Mouse (Mus musculus) hindbrain, embryonic 10.5 days (tissue): ENCODE measurements around the gene Iffo2. TPM values are rescaled to one million over a fixed set of nuclear protein-coding genes. Genes with fewer than 3 reads are reported as not detected.

Experiments used
- DNase-seq: peaks from one replicate; pipeline ENCODE4 v3.0.0-alpha.2; 2017; ENCODE audit warnings: low spot score
- H3K27ac ChIP-seq: fragments of 300-500 bp; sonication (generic); 2 replicates; pipeline ENCODE4 v1.5.1; 2016; ENCODE audit warnings: mild to moderate bottlenecking, moderate library complexity
- H3K27me3 ChIP-seq: fragments of 300-500 bp; sonication (generic); 2 replicates; pipeline ENCODE4 v1.6.1; 2016; ENCODE audit warnings: mild to moderate bottlenecking; ENCODE audit not compliant: poor library complexity, insufficient read depth, severe bottlenecking
- H3K36me3 ChIP-seq: fragments of 300-500 bp; sonication (generic); 2 replicates; pipeline ENCODE4 v1.6.1; 2016; ENCODE audit warnings: mild to moderate bottlenecking, moderate library complexity
- H3K4me1 ChIP-seq: fragments of 300-500 bp; sonication (generic); replicated peaks from 2 replicates; pipeline ENCODE4 v1.6.1; 2016; ENCODE audit warnings: mild to moderate bottlenecking
- H3K4me3 ChIP-seq: fragments of 300-500 bp; sonication (generic); 2 replicates; pipeline ENCODE4 v1.5.1; 2016; ENCODE audit warnings: mild to moderate bottlenecking, moderate library complexity
- H3K9me3 ChIP-seq: fragments of 300-500 bp; sonication (generic); 2 replicates; pipeline ENCODE4 v1.6.1; 2016; ENCODE audit warnings: mild to moderate bottlenecking, moderate library complexity
- WGBS: fragments of 180-500 bp; shearing (Covaris S2); methylation state at CpG from one replicate; pipeline ENCODE4 v1.1.7; 2016; 5-methylcytosine and 5-hydroxymethylcytosine counted together
- polyA plus RNA-seq: library from polyadenylated mRNA; unstranded; fragments of >200 nt; fragmentation: Nextera tagmentation; extraction: Ambion mirVana; gene quantifications from 2 replicates; pipeline ENCODE4 v1.2.1, GENCODE M21; 2016

The Iffo2 gene
- polyA plus RNA-seq, 1 experiment from 2014 or later = 3.6 TPM

- 0 out of 2 replicates have a peak, but pooled peaks cover 4% of the 10 kb centered on the region for H3K27me3 ChIP-seq
- no peak overlapping the region for H3K27ac ChIP-seq
- no peak for DNase-seq
- 93% methylated on average over 7 of the region's 7 CpGs for WGBS
- H3K4me3 ChIP-seq = no peak overlapping the region
- H3K4me1 ChIP-seq = peaks cover 11% of the 10 kb centered on the region
- H3K9me3 ChIP-seq = no peaks in the 10 kb centered on the region
- H3K36me3 ChIP-seq = no peaks in the 10 kb centered on the region
Observed at GRCm38 (mm10) chr4:139540784-139541183, 10.4 kb downstream of the Iffo2 start.

GRCm38 (mm10) chr4:139545791-139546190, 15.4 kb downstream of the Iffo2 start:
- Histone ChIP-seq H3K36me3 (no peaks in the 10 kb centered on the region), H3K4me1 (peaks cover 9% of the 10 kb centered on the region), H3K27ac (peak overlapping the region; percentile 86), H3K9me3 (no peaks in the 10 kb centered on the region), H3K4me3 (no peak overlapping the region), H3K27me3 (no peaks in the 10 kb centered on the region)
- DNase-seq = peak; percentile 15
- WGBS = 42% methylated on average over 6 of the region's 6 CpGs

GRCm38 (mm10) chr4:139549448-139549847, 19.1 kb downstream of the Iffo2 start:
- peaks cover 4% of the 10 kb centered on the region; the same call in 1 of the 2 replicates for H3K9me3 ChIP-seq
- no peak for DNase-seq
- no peaks in the 10 kb centered on the region for H3K36me3 ChIP-seq
- no peak overlapping the region for H3K4me3 ChIP-seq
- 86% methylated on average over 7 of the region's 7 CpGs for WGBS
- H3K27me3 ChIP-seq = no peaks in the 10 kb centered on the region
- H3K4me1 ChIP-seq = peaks cover 9% of the 10 kb centered on the region
- H3K27ac ChIP-seq = no peak overlapping the region

GRCm38 (mm10) chr4:139555235-139555634, 24.9 kb downstream of the Iffo2 start:
- H3K4me1 ChIP-seq = no peaks in the 10 kb centered on the region
- no peaks in the 10 kb centered on the region for H3K27me3 ChIP-seq
- H3K9me3 ChIP-seq = peaks cover 4% of the 10 kb centered on the region; the same call in 1 of the 2 replicates
- 86% methylated on average over 11 of the region's 11 CpGs for WGBS
- H3K36me3 ChIP-seq = no peaks in the 10 kb centered on the region
- no peak overlapping the region for H3K4me3 ChIP-seq
- H3K27ac ChIP-seq = no peak overlapping the region
- DNase-seq = no peak

- Histone ChIP-seq H3K27ac (no peak overlapping the region), H3K9me3 (peaks cover 4% of the 10 kb centered on the region; the same call in 1 of the 2 replicates), H3K27me3 (no peaks in the 10 kb centered on the region), H3K4me3 (no peak overlapping the region), H3K36me3 (no peaks in the 10 kb centered on the region), H3K4me1 (no peaks in the 10 kb centered on the region)
- WGBS = 79% methylated on average over 19 of the region's 19 CpGs
- peak; percentile 22 for DNase-seq
Observed at GRCm38 (mm10) chr4:139555951-139556350, 25.6 kb downstream of the Iffo2 start.

- Histone ChIP-seq H3K27ac (no peak overlapping the region), H3K36me3 (no peaks in the 10 kb centered on the region), H3K27me3 (peaks cover 21% of the 10 kb centered on the region), H3K4me1 (0 out of 2 replicates have a peak, but pooled peaks cover 7% of the 10 kb centered on the region), H3K4me3 (no peak overlapping the region), H3K9me3 (no peaks in the 10 kb centered on the region)
- no peak for DNase-seq
- 87% methylated on average over 15 of the region's 15 CpGs for WGBS
Observed at GRCm38 (mm10) chr4:139568361-139568760, 38.0 kb downstream of the Iffo2 start.

- Histone ChIP-seq H3K27me3 (peaks cover 31% of the 10 kb centered on the region), H3K36me3 (no peaks in the 10 kb centered on the region)
- 83% methylated on average over 10 of the region's 10 CpGs for WGBS
Observed at GRCm38 (mm10) chr4:139570756-139571155, 40.4 kb downstream of the Iffo2 start.

GRCm38 (mm10) chr4:139572928-139573512, 42.7 kb downstream of the Iffo2 start:
- Histone ChIP-seq H3K9me3 (no peaks in the 10 kb centered on the region), H3K27ac (no peak overlapping the region), H3K36me3 (no peaks in the 10 kb centered on the region), H3K4me3 (no peak overlapping the region), H3K4me1 (peaks cover 44% of the 10 kb centered on the region), H3K27me3 (peaks cover 40% of the 10 kb centered on the region)
- 87% methylated on average over 12 of the region's 12 CpGs for WGBS
- no peak for DNase-seq

More at GRCm38 (mm10) chr4:139570756-139571155, 40.4 kb downstream of the Iffo2 start:
- H3K4me1 ChIP-seq = peaks cover 29% of the 10 kb centered on the region
- no peaks in the 10 kb centered on the region for H3K9me3 ChIP-seq
- no peak for DNase-seq
- H3K27ac ChIP-seq = no peak overlapping the region
- no peak overlapping the region for H3K4me3 ChIP-seq

- Histone ChIP-seq H3K27me3 (peaks cover 43% of the 10 kb centered on the region), H3K27ac (peak overlapping the region; percentile 91), H3K4me1 (peaks cover 55% of the 10 kb centered on the region), H3K4me3 (peak overlapping the region; percentile 91), H3K9me3 (no peaks in the 10 kb centered on the region), H3K36me3 (no peaks in the 10 kb centered on the region)
- under 1% methylated on average over 51 of the region's 52 CpGs for WGBS
- peak; percentile 100 for DNase-seq
Observed at GRCm38 (mm10) chr4:139574156-139574798, 43.9 kb downstream of the Iffo2 start.

- H3K4me1 ChIP-seq = peaks cover 63% of the 10 kb centered on the region
- peak; percentile 56 for DNase-seq
- H3K36me3 ChIP-seq = no peaks in the 10 kb centered on the region
- H3K27me3 ChIP-seq = peaks cover 43% of the 10 kb centered on the region
- peak overlapping the region; percentile 91 for H3K4me3 ChIP-seq
- no peaks in the 10 kb centered on the region for H3K9me3 ChIP-seq
- H3K27ac ChIP-seq = peak overlapping the region; percentile 91
- WGBS = under 1% methylated on average over 111 of the region's 111 CpGs
Observed at GRCm38 (mm10) chr4:139574799-139575672, 44.7 kb downstream of the Iffo2 start.

GRCm38 (mm10) chr4:139575673-139576003, 45.3 kb downstream of the Iffo2 start:
- Histone ChIP-seq H3K4me3 (peak overlapping the region; percentile 91), H3K36me3 (no peaks in the 10 kb centered on the region), H3K27ac (peak overlapping the region; percentile 91), H3K9me3 (no peaks in the 10 kb centered on the region), H3K27me3 (peaks cover 43% of the 10 kb centered on the region), H3K4me1 (peaks cover 69% of the 10 kb centered on the region)
- DNase-seq = peak; percentile 41
- 12% methylated on average over 14 of the region's 14 CpGs for WGBS

- peak; percentile 20 for DNase-seq
- peaks cover 43% of the 10 kb centered on the region for H3K27me3 ChIP-seq
- peaks cover 76% of the 10 kb centered on the region for H3K4me1 ChIP-seq
- no peaks in the 10 kb centered on the region for H3K36me3 ChIP-seq
- 49% methylated on average over 14 of the region's 14 CpGs for WGBS
- no peak overlapping the region for H3K27ac ChIP-seq
- peak overlapping the region; percentile 91 for H3K4me3 ChIP-seq
- H3K9me3 ChIP-seq = no peaks in the 10 kb centered on the region
Observed at GRCm38 (mm10) chr4:139576251-139576880, 46.0 kb downstream of the Iffo2 start.
